Mouse (Mus musculus) cerebellum, postnatal 14 days (tissue): ENCODE measurements around the gene Ypel2.

Experiments
- DNase-seq, 2 experiments: peaks; one replicate each; pipeline ENCODE4 v3.0.0; 2021; ENCODE audit warnings: mixed read lengths in 2 of 2

Gene Ypel2

DNA sequence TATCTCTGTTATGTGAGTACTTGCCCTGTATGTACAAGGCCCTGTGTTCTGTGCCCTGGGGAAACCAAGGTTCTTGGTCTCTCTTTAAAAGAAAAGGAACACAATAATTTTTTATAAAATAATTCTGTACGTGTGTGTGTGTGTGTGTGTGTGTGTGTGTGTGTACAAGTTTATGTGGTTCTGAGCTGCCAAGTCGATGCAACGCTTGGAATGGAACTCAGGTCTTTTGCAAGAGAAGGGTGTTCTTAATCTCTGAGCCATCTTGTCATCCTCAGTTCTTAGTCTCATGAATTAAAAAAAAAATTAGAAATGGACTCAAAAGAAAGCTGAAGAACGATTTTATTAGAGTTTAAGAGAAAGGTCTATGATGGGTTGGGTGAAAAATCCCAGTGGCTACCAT, 64.0 kb downstream of the Ypel2 start:
- DNase-seq, result no peak

DNA sequence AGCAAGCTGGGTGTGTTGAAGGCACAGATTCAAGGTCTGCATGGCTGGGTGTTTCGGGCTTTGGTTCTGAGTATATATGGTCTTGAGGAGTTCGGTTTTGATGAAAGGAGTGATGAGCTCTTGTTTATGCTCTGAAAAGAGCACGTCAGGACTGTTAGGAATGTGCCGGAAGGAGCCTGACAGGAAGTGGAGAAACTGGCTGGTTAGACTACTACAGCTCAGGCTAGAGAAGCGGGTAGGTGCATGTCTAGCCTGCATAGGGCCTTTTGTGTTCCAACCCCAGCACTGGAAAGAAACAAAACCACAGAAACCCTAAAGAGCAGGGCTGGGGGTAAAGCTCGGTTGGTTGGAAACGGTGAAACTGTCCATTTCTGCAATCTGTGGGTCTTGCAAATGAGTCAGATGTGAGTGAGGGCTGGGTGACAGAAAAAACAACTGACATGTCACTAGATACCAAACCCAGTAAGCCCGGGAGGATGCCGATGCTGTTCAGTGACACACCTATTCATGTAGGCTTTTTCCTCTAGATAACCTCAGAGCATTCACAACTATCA, 68.3 kb downstream of the Ypel2 start:
- no peak for DNase-seq

DNA sequence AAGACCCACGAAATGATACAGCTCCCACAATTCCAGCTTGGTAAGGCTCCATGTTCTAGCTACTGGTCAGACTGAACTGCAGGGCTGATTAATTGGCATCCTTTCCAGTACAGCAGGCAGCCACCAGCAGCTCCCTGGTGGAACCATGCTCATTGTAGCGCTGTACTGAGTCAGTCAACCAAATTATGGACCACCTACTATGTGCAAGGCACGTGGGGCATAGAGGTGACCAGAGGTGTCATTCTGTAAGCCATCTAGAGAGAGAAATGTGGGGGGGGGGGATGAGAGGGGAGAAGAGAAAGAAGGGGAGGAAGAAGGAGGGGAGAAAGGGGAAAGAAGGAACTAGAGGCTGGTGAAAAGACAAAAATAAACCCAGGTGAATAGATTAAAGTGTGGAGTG, 68.9 kb downstream of the Ypel2 start:
- DNase-seq, result no peak

GRCm38 (mm10) chr11:86923654-86924053, 69.9 kb downstream of the Ypel2 start:
- DNase-seq, result no peak

DNA sequence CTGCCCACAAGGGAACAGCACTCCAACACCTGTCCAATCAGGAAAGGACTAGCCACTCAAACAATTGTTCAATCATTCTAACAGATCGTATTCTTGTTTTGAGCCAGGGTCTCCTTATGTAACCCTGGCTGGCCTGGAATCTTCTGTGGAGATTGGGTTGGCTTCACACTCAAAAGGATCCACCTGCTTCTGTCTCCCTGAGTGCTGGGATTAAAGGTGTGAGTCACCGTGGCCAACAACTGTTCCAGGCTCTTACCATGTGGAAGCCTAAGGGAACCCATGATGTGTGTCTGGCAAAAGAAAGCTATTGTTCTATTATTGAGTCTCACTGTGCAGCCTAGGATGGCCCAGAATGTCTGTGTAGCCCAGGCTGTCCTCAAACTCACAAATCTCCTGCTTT, 71.5 kb downstream of the Ypel2 start:
- DNase-seq, result no peak

- no peak for DNase-seq
Measured at GRCm38 (mm10) chr11:86921335-86921734, 72.2 kb downstream of the Ypel2 start.

- peak; percentile 64 to 74 for DNase-seq
Measured at GRCm38 (mm10) chr11:86920111-86921080, 73.1 kb downstream of the Ypel2 start.

GRCm38 (mm10) chr11:86919468-86919867, 74.0 kb downstream of the Ypel2 start:
- DNase-seq, result no peak

DNA sequence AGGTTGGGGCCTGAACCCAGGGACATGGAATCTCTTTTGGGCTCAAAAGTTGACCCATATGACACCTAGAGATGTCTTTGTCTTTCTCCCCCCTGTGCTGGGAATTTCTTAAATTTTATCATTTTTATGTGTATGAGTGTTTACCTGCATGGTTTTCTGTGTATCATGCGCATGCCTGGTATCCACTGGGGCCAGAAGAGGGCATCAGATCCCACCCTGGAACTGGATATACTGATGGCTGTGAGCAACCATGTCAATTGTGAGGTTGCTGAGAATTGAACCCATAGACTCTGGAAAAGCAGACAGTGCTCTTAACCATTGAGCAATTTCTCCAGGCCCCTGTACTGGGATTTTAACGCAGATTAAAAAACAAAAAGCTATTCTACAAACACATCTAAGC, 76.0 kb downstream of the Ypel2 start:
- DNase-seq, result no peak

DNA sequence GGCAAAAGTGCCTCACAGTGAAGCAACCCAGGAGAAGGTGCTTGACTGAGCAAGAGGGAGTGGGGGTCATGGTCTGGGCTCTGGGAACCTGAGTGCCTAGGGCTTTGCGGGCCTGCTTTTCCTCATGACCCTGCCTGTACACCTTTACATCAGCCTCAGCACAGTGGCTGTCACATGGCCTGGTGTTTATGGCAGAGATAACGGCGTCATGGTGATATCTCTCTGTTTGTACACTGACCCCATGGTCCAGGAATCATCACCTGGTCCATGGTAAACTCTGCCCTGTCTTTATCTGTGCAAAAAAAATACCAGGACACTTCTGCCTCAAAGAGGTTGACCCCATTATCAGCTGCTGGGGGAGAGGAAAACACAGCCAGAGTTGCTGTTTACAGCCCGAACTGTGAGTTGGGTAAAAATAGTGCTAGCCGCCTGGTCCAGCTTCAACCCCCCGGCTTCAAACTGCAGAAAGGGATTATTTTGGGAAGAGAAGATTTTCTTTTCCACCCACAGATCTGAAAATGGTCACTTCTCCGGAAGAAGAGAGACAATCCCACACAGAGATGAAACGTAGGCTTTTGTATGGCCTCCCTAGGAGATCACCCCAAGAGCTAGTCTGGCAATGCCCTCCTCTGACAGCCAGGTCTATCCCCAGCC, 76.8 kb downstream of the Ypel2 start:
- DNase-seq, result no peak

- no peak for DNase-seq
Measured at GRCm38 (mm10) chr11:86914329-86914728, 79.2 kb downstream of the Ypel2 start.

DNA sequence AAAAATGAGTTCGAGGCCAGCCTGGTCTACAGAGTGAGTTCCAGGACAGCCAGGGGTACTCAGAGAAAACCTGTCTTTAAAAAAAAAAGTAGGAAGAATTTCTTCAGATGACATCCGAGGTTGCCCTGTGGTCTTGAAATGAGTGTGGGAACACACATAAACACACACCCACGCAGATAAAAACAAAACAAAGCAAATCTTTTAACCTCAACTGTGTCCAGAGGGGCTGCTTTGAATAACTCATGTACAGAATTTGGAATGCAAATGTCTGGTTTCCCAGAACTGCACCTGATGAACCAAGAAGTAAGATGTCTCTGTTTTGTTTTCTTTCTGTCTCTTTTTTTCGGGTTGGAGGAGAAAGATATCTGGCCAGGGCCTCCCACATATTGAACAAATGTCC, 83.3 kb downstream of the Ypel2 start:
- DNase-seq, result no peak

DNA sequence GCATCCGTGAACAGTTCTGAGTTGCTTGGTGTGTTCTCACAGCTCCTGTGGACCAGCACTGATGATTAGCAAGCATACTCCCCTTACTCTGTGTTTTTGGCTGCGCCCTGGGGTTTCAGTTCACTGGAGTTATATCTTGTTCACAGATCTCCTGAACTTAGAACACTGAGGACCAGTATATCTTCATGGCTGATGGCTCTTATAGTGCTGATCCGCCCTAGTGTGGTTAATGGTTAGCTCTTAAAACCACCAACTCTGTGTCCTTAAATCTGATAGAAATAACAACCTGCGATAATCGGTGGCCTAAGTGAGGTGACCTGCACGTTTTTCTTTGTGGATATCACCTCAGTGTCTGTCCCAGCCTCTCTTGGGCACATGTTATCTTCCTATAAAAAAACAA, 84.5 kb downstream of the Ypel2 start:
- no peak for DNase-seq

GRCm38 (mm10) chr11:86907889-86908590, 85.5 kb downstream of the Ypel2 start:
- no peak for DNase-seq

- no peak for DNase-seq
Measured at GRCm38 (mm10) chr11:86906767-86907662, 86.5 kb downstream of the Ypel2 start.

GRCm38 (mm10) chr11:86906257-86906656, 87.2 kb downstream of the Ypel2 start:
- DNase-seq, result no peak

DNA sequence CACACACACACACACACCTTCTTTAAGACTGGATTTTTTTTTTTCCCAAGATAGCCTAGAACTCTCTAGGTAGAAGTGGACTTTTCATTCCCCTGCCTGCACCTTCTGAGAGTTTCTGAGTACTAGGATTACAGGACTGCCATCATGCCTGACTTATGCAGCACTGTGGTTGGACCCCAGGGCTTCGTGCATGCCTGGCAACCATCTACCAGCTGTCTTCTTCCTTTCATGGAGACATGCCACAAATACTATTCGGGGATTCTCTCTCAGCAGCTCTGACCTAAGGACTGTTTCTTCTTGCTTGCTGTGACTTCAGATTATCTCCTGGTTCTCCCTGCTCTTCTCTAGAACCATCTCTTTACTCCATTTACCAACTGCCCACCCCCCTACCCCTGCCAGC, 88.2 kb downstream of the Ypel2 start:
- no peak for DNase-seq

- no peak for DNase-seq
Measured at GRCm38 (mm10) chr11:86904706-86905105, 88.8 kb downstream of the Ypel2 start.

GRCm38 (mm10) chr11:86898367-86898766, 95.1 kb downstream of the Ypel2 start:
- DNase-seq, result peak; percentile 37 to 45

GRCm38 (mm10) chr11:86895567-86895966, 97.9 kb downstream of the Ypel2 start:
- DNase-seq, result no peak

- DNase-seq, result no peak
Measured at GRCm38 (mm10) chr11:86895156-86895555, 98.4 kb downstream of the Ypel2 start.

DNA sequence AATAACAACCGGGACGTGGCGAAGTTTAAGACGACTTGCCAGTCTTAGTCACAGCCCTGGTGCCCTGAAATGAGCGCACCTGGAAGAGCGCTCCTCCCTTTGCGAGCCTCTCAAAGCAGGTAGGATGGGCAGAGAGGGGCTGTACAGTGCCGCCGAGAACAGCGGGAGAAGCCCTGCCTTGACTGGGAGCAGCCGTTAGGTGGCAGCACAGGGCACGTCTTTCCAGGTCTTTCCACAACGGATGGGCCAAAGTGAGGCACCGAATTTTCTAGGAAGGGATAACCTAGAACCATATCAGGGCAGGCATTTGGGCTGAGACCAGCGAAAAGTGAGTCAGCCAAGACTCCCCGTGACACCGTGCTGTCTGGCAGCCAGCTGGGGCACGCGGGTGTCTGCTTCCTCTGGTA, 99.3 kb downstream of the Ypel2 start:
- DNase-seq, result peak; percentile 93 to 95
